Mouse (Mus musculus) lung, adult 2 months (tissue): ENCODE results near the gene Fat2. TPM values are rescaled to one million over a fixed set of nuclear protein-coding genes. Genes with fewer than 3 reads are reported as not detected.

ENCODE experiments used
- DNase-seq: peaks from one replicate; pipeline ENCODE4 v3.0.0; 2022
- H3K4me1 ChIP-seq: fragments of 200-500 bp; 2 replicates; pipeline ENCODE4 v1.6.1; 2011; ENCODE audit warnings: low read length; ENCODE audit not compliant: control insufficient read depth, insufficient read depth
- H3K4me3 ChIP-seq: fragments of 200-500 bp; replicated peaks from 2 replicates; pipeline ENCODE3; 2011; ENCODE audit warnings: low read depth, mild to moderate bottlenecking, control low read depth, low read length; ENCODE audit errors: extremely low read depth
- CTCF ChIP-seq: fragments of 200-500 bp; IDR thresholded peaks from 2 replicates; pipeline ENCODE4 v1.5.1; 2011; ENCODE audit warnings: mild to moderate bottlenecking, low read length, control low read depth; ENCODE audit not compliant: insufficient read depth
- POLR2A ChIP-seq: fragments of 200-500 bp; IDR thresholded peaks from 2 replicates; pipeline ENCODE4 v1.6.1; 2011; ENCODE audit warnings: low read depth, mild to moderate bottlenecking, control low read depth, low read length, borderline replicate concordance; ENCODE audit errors: extremely low read depth
- WGBS: fragments of 180-500 bp; shearing (Covaris S2); methylation state at CpG from one replicate; pipeline ENCODE4 v1.1.7; 2018; 5-methylcytosine and 5-hydroxymethylcytosine counted together
- polyA plus RNA-seq: library from polyadenylated mRNA; depleted of rRNA; stranded (reverse); fragments of >200 nt; gene quantifications from 2 replicates; pipeline ENCODE4 v1.2.3, GENCODE M21; 2012

Gene Fat2
- polyA plus RNA-seq, 1 experiment: 1.4 TPM

DNA sequence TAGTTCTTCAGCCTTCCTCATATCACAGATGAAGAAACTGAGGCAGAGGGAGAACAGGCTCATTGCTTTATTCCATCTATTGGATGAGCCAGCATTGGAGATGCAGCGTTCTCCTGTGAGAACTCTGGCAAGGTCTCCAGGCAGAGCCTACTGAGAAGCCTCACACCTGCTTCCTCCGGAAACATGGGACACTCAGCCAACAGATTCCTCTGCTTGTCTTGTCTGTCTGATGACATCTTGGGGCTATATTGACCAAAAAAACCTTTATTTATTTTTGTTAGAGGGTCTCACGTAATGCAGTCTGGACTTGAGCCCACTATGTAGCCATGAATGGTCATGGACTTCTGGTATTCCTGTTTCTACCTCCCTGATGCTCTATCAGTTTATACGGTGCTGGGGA is 1.8 kb downstream of the Fat2 start:
- TF ChIP-seq CTCF (no peak), POLR2A (no peak)
- Histone ChIP-seq H3K4me1 (no peaks in the 10 kb centered on the region), H3K4me3 (no peak overlapping the region)
- 74% methylated on average over 4 of the region's 4 CpGs for WGBS
- no peak for DNase-seq

DNA sequence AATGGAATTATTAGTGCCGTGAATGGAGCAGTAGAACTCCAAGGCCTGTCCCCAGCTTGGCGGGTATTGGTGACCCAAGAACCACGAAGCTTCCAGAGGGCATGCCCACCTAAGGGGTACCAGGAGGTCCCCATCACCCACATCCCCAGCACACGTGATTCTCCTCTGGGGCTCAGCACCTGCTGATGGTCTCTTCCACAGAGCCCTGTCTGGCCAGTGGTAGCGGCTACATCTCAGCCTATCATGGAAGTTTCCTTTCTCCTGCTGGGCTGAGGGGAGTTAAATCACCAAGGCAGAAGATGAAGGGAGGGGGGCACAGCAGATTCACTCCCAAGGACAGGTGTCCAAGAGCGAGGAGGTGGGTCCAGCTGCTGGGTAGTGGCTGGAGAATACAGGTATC is 2.3 kb downstream of the Fat2 start:
- DNase-seq: no peak
- 77% methylated on average over 6 of the region's 6 CpGs for WGBS
- no peaks in the 10 kb centered on the region for H3K4me1 ChIP-seq
- no peak overlapping the region for H3K4me3 ChIP-seq
- TF ChIP-seq CTCF (no peak), POLR2A (no peak)

DNA sequence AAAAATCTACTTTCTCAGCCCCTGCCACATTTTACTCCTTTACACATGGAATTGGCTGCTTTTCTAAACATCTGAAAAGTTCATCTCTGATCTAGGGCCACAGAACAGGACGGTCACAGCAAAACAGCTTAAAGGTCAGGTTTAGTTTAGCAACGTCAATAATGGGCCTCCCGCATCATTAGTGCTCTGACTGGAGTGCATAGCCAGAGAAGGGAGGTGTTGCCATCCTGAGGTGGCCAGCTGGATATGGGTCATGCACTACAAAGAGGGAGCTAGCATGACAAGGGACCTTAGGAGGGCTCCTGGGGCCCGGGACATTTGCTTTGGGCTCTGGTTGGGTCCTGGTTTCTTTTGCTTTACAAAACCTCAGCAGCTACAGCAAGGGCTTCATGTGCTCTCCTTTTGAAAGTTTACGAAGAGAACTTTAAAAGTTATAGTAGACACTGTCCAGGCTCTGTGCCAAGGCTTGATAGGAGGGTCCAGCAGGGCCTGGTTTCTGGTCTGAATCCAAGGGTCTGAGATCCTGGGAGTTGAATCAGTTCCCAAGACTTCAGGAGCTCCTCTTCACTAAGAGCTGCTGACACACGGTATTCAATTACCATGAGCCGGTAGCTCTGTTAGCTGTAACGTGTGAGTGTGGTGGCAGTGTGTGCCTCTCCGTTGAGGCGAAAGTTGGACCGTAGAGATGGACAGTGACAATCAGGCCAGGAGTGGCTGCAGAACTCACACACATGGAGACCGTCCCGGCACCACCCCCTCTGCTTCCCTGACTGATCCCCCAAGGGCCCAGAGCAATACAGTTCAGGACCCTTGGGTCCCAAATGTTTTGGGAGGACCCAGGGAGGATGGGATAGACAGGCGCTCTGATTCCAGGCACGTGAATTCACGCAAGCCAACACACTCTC is 6.2 kb downstream of the Fat2 start:
- Histone ChIP-seq H3K4me1 (no peaks in the 10 kb centered on the region), H3K4me3 (no peak overlapping the region)
- TF ChIP-seq CTCF: no peak
- no peak for TF ChIP-seq POLR2A
- WGBS: 60% methylated on average over 16 of the region's 16 CpGs
- no peak for DNase-seq

DNA sequence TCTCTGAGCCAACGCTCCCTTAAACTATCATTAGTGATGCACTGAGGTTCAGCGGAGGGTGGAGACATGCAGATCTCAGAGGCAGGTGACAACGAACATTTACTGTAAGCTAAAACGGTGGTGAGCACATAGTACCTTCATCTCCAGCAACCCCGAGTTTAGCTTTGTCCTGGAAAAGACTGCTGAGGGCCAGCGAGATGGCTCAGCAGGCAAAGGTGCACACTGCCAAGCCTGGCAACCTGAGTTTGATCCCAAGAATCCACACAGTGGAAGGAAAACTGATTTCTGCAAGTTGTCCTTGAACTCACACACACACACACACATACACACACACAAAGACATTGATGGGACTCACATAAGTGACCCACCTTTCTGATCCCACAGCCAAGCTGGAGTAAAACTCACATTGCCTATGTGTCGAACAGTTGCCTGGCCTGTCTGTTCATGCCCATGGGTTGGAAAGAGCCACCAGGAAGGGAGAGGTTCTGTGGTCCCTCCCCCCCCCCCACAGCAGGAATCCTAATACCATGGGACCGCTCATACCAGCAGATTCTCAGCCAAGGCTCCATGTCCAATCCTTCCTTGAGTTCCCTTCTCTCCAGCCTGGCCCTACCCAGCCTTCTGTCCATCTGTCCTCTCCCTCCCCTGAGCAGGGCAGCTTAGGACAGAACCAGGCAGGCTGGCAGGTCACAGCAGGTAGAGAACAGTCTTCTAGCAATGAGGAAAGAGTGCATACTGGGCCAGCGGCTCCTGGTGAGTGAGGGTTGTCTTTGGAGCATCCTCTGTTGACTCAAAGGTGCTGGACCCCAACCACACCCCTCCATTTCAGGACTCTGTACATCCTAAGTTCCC is 8.6 kb downstream of the Fat2 start:
- DNase-seq: no peak
- WGBS: 88% methylated on average over 9 of the region's 9 CpGs
- no peak overlapping the region for H3K4me3 ChIP-seq
- no peaks in the 10 kb centered on the region for H3K4me1 ChIP-seq
- TF ChIP-seq CTCF (no peak), POLR2A (no peak)

DNA sequence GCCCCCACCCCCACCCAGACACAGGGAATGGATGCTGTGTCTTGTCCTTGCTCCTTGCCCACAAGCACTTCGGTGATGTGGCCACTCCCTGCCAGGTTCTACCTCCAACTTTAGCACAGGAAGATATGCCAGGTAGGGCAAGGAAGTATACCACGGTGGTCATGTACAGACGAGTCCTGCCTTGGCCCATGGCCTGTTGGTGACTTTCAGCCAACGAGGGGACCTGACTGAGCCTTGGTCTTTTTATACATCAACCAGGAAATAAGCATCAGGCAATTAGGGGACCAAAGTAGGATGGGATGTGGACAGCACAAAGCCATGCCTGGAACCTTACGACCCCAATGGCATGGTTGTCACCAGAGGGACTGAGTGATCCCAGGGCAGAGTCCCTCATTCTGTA is 9.3 kb downstream of the Fat2 start:
- TF ChIP-seq POLR2A (no peak), CTCF (no peak)
- no peaks in the 10 kb centered on the region for H3K4me1 ChIP-seq
- WGBS: 69% methylated on average over 5 of the region's 5 CpGs
- DNase-seq: no peak
- H3K4me3 ChIP-seq: no peak overlapping the region

DNA sequence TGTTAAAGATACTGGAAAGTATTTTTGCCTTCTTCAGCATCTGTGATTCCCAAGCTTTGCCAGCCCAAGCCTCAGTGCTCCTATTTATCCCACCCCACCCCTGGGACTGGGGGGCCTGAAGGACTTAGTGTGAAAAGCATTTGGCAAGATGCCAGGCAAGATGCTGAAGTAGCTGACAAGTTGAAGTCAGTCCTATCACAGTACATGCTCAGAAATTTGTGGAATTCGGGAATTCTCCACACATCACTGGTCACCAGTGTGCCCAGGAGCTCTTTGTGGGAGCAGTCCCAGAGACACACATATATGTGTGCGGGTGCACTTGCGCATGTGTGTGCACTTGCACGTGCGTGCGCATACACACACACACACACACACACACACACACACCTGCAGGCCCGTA is 10.2 kb downstream of the Fat2 start:
- DNase-seq: no peak
- Histone ChIP-seq H3K4me3 (no peak overlapping the region), H3K4me1 (no peaks in the 10 kb centered on the region)
- TF ChIP-seq CTCF (no peak), POLR2A (no peak)
- WGBS: 72% methylated on average over 7 of the region's 7 CpGs

DNA sequence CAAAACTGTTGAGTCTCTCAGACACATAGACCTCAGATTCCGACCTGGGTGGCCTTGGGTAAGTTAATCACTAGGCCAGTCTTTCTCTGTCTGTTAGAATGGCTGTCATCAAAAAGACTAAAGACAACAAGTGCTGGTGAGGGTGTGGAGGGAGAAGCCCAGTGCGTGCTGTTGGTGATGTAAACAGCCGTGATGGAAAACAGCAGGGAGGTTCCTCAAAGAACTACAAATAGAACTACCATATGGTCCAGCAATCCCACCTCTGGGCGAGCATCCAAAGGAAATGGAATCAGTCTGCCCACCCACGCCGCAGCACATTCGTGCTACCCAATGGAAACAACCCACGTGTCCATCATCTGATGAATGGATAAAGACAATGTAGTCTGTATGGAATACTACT is 12.5 kb downstream of the Fat2 start:
- Histone ChIP-seq H3K4me1 (no peaks in the 10 kb centered on the region), H3K4me3 (no peak overlapping the region)
- no peak for DNase-seq
- TF ChIP-seq CTCF (no peak), POLR2A (no peak)
- WGBS: 65% methylated on average over 8 of the region's 8 CpGs

DNA sequence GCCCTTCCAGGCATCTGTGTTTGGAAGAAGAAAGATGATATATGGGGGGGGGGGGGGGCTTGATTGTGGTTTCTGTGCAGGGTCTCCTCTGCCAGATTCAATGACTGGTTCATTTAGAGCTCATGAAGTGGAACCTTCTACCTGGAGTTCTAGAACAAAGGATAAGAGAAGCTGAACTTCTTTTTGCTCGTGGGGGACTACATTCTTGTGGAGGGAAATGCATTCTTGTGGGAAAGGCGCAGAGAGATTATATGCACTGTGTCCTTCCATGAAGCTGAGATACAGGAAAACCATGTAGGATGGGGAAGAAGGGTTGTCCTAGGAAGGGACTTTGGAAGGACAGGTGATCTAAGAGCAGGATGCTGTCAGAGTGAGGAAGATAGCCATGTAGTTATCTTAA is 15.4 kb downstream of the Fat2 start:
- no peak for DNase-seq
- Histone ChIP-seq H3K4me3 (no peak overlapping the region), H3K4me1 (no peaks in the 10 kb centered on the region)
- WGBS: 76% methylated on average over 2 of the region's 2 CpGs
- TF ChIP-seq CTCF (no peak), POLR2A (no peak)

DNA sequence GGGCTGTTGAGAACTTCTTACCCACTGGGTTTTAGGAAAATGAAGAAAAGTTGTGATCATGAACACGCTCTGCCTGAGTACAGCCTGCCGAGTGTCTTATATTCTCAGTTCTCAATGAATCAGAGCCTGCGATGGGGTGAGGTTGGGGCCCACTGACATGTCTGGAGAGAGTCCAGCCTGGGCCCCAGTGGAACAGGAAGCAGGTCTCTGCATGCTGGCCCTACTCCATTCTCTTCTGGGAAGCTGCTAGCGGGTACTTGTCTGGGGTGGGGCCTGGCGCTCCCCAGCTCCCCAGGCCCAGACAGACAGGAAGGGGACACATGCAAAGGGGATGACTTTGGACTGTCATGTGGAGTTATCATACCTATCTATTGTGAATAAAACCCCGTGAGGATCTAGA is 20.4 kb downstream of the Fat2 start:
- H3K4me1 ChIP-seq: no peaks in the 10 kb centered on the region
- 58% methylated on average over 6 of the region's 6 CpGs for WGBS
- H3K4me3 ChIP-seq: no peak overlapping the region
- DNase-seq: no peak
- no peak for TF ChIP-seq CTCF
- TF ChIP-seq POLR2A: no peak
